ENCODE assay signal across 8 mouse cellular contexts in genomic region chr4:77519166-77519565, GRCm38 (mm10).
A peak's percentile ranks its signal among the peaks of the same experiment; 100 is the strongest.
DNase-seq lines count a peak whose midpoint lies in the region; ATAC-seq and TF ChIP-seq lines count a peak whose summit lies in the region.

No protein-coding gene starts in this region.

- no peaks in the 10 kb centered on the region for H3K27me3 ChIP-seq in hindbrain, embryonic 15.5 days
- no peaks in the 10 kb centered on the region for H3K27me3 ChIP-seq in liver, postnatal 0 days (ENCODE audit: insufficient read depth, low read length)
- H3K27me3 ChIP-seq in thymus, adult 2 months (ENCODE audit: control insufficient read depth, insufficient read depth, low read length) = no peaks in the 10 kb centered on the region

- no peak for TF ChIP-seq EP300 in liver, postnatal 0 days (IDR thresholded peaks at IDR 0.05; ENCODE audit: low read depth)

- H3K4me2 ChIP-seq in hindbrain, embryonic 15.5 days = peak overlapping the region; percentile 17; the same call in 1 of the 2 replicates
- no peak overlapping the region for H3K4me2 ChIP-seq in liver, postnatal 0 days (ENCODE audit: low read depth, low read length)

- intact Hi-C loops in gastrocnemius, adult 2 months (cut with DNase I) = no loop called here

- no peaks in the 10 kb centered on the region for H3K9me3 ChIP-seq in hindbrain, embryonic 15.5 days
- no peaks in the 10 kb centered on the region for H3K9me3 ChIP-seq in liver, postnatal 0 days (ENCODE audit: low read length)

- 41% methylated on average over 5 of the region's 5 CpGs for WGBS in hindbrain, embryonic 15.5 days
- 33% methylated on average over 5 of the region's 5 CpGs for WGBS in liver, postnatal 0 days (ENCODE audit: insufficient replicate concordance)
- 44% methylated on average over 5 of the region's 5 CpGs for WGBS in thymus, adult 2 months

- TF ChIP-seq POLR2A in thymus, adult 2 months (IDR thresholded peaks at IDR 0.05; ENCODE audit: control insufficient read depth, extremely low read depth, insufficient read depth, low read length, poor library complexity) = no peak

- TF ChIP-seq CTCF in gastrocnemius, adult 2 months (IDR thresholded peaks at IDR 0.05) = peak; percentile 47
- peak; percentile 64 for TF ChIP-seq CTCF in liver, postnatal 0 days (IDR thresholded peaks at IDR 0.05; ENCODE audit: low read depth)
- no peak for TF ChIP-seq CTCF in thymus, adult 2 months (IDR thresholded peaks at IDR 0.05; ENCODE audit: borderline replicate concordance, control insufficient read depth, extremely low read depth, insufficient read depth, low read length, poor library complexity)

- ATAC-seq in hindbrain, embryonic 15.5 days (ENCODE audit: low FRiP score, low read depth) = peak; percentile 71; the same call in 1 of the 2 replicates
- no peak for ATAC-seq in liver, postnatal 0 days

- no peak overlapping the region for H3K9ac ChIP-seq in hindbrain, embryonic 15.5 days
- H3K9ac ChIP-seq in liver, postnatal 0 days (replicated peaks) = no peak overlapping the region

- H3K27ac ChIP-seq in gastrocnemius, adult 2 months = no peak overlapping the region
- H3K27ac ChIP-seq in hindbrain, embryonic 15.5 days (replicated peaks) = no peak overlapping the region
- no peak overlapping the region for H3K27ac ChIP-seq in liver, postnatal 0 days (ENCODE audit: low read depth)
- no peak overlapping the region for H3K27ac ChIP-seq in thymus, adult 2 months (ENCODE audit: control insufficient read depth, insufficient read depth, low read length)

- H3K4me3 ChIP-seq in gastrocnemius, adult 2 months = no peak overlapping the region
- no peak overlapping the region for H3K4me3 ChIP-seq in hindbrain, embryonic 15.5 days
- no peak overlapping the region for H3K4me3 ChIP-seq in liver, postnatal 0 days (ENCODE audit: low read depth, low read length)
- H3K4me3 ChIP-seq in thymus, adult 2 months (ENCODE audit: control insufficient read depth, insufficient read depth, low read length) = no peak overlapping the region

- no peak for DNase-seq in gastrocnemius, adult 2 months
- no peak for DNase-seq in gastrocnemius, postnatal 4 days (ENCODE audit: low spot score in 2 of 2)
- peak; percentile 78 for DNase-seq in A20 (ENCODE audit: low read depth, low spot score)
- peak; percentile 21 to 30 for DNase-seq in cerebellum, postnatal 25 days
- DNase-seq in liver, postnatal 0 days = no peak
- DNase-seq in thymus, postnatal 4 days = no peak
- DNase-seq in thymus, adult 2 months = no peak

- no peaks in the 10 kb centered on the region for H3K36me3 ChIP-seq in hindbrain, embryonic 15.5 days
- no peaks in the 10 kb centered on the region for H3K36me3 ChIP-seq in liver, postnatal 0 days (replicated peaks; ENCODE audit: insufficient read depth, low read length)
- H3K36me3 ChIP-seq in thymus, adult 2 months (ENCODE audit: control insufficient read depth, insufficient read depth, low read length) = no peaks in the 10 kb centered on the region

- 0 out of 2 replicates have a peak, but pooled peaks cover 3% of the 10 kb centered on the region for H3K4me1 ChIP-seq in hindbrain, embryonic 15.5 days (replicated peaks)
- H3K4me1 ChIP-seq in liver, postnatal 0 days (ENCODE audit: insufficient read depth) = no peaks in the 10 kb centered on the region
- H3K4me1 ChIP-seq in thymus, adult 2 months (replicated peaks; ENCODE audit: control insufficient read depth, insufficient read depth, low read length) = no peaks in the 10 kb centered on the region

Comparison
In these comparisons a context has a peak if more than half of its experiments do, and no peak if none do; other contexts are left out.
1. DNase-seq: peak in A20 (single experiment) and cerebellum, postnatal 25 days (2 of 2); none in gastrocnemius, adult 2 months (single experiment), gastrocnemius, postnatal 4 days (0 of 2), liver, postnatal 0 days (single experiment), thymus, postnatal 4 days (single experiment) and thymus, adult 2 months (single experiment).